Mouse (Mus musculus): ENCODE measurements around the gene Dnah2. TPM values are rescaled to one million over a fixed set of nuclear protein-coding genes. Genes with fewer than 3 reads are reported as not detected.

The Dnah2 gene
- total RNA-seq (2014; rRNA removed) (9.5 and 12.3 TPM in 2 replicates), polyA plus RNA-seq (2015; fragmentation: Nextera tagmentation; extraction: Ambion mirVana) (1.8 and 3.0 TPM in 2 replicates)

DNA sequence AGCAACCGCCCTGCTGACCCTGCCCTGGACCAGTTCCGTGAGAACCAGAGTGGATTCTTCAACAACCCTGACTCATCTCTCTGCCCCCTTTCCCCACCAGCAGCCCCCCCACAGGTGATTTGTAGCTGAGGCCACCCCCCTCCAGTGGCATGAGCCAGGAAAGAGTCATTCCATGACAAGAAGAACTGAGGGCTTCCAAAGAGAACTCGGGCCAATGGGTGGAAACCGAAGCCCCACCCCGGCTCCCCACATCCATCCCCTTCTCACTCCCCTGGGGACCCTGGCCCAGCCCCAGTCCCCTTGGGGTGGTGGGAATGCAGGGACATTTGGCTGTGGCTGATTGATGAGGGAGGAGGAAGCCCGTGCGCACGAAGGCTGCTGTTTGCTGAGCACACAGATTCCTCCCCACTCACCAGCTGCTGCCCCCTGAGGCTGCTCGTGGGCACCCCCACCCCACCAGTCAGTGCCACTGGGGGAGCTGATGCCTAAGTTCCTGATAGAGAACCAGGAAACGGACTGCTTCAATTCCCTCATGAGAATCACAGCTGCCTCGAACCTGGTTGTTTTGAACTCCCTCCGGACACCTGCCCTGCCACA lies at the start of gene Dnah2:
Dnah2 (minus strand) TSS at position 51 of the 597 bp plus-strand sequence.
- Histone ChIP-seq H3K4me3 (ENCODE audit: low read depth, low read length) (no peak within 1 kb of the TSS), H3K27me3 (ENCODE audit: insufficient read depth, low read length) (no peaks in the 10 kb centered on the region), H3K9ac (0 out of 2 replicates have a peak within 1 kb of the TSS, but pooled peaks have one; percentile 14), H3K27ac (ENCODE audit: low read depth, low read length) (peak within 1 kb of the TSS; percentile 98), H3K9me3 (ENCODE audit: low read length) (no peaks in the 10 kb centered on the region), H3K4me2 (ENCODE audit: low read depth) (no peak within 1 kb of the TSS; the same call in 1 of the 2 replicates), H3K36me3 (ENCODE audit: insufficient read depth) (no peaks in the 10 kb centered on the region), H3K4me1 (ENCODE audit: insufficient read depth) (peaks cover 65% of the 10 kb centered on the region)
- TF ChIP-seq CTCF (IDR thresholded peaks at IDR 0.05; ENCODE audit: low read depth), result peak; percentile 42
- 57% methylated on average over 12 of the region's 12 CpGs for WGBS
- ATAC-seq, result no peak
- no peak for DNase-seq

DNA sequence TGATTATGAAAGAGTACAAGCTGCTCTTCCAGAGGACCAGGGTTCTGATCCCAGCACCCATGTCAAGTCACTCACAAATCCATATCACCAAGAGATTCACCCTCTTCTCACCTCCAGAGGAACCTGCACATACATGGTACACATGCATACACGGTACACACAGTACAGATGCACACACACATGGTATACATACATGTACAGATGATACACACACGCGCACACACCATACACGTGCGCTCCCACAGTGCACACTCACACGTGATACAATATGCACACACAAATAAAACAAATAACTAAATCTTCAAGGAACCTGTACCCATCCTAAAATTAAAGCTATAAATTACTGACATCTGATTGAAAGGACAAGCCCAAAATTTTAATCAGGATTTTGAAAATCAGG lies 45.9 kb upstream of the Dnah2 start:
- DNase-seq, result no peak
- no peaks in the 10 kb centered on the region for H3K9me3 ChIP-seq (ENCODE audit: low read length)
- no peak for TF ChIP-seq CTCF (IDR thresholded peaks at IDR 0.05; ENCODE audit: low read depth)
- no peak overlapping the region for H3K27ac ChIP-seq (ENCODE audit: low read depth, low read length)
- WGBS, result 95% methylated on average over 6 of the region's 6 CpGs
- H3K9ac ChIP-seq, result no peak overlapping the region
- no peak overlapping the region for H3K4me2 ChIP-seq (ENCODE audit: low read depth)
- peaks cover 30% of the 10 kb centered on the region for H3K36me3 ChIP-seq (ENCODE audit: insufficient read depth)
- ATAC-seq, result no peak
- H3K27me3 ChIP-seq (ENCODE audit: insufficient read depth, low read length), result no peaks in the 10 kb centered on the region
- no peak overlapping the region for H3K4me3 ChIP-seq (ENCODE audit: low read depth, low read length)
- H3K4me1 ChIP-seq (ENCODE audit: insufficient read depth), result no peaks in the 10 kb centered on the region; the same call in 1 of the 2 replicates

DNA sequence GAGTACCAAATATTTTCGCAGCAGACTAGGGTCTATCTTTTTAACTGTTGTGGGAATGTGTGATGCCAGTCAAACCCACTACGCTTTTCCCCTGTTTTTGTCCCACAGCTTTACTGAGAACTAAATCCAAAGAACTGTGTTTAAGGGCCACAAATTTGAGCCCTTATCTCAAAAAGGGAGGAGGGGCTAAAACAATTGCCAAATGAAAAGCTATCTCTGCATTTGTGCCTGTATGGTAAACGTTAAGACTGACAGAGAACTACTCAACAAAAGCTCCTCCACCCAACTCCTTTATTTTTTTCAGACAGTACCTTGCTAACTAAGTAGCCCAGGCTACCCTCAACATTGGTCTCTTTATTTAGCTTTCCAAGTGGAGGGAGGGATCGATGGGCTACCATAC lies 43.9 kb upstream of the Dnah2 start:
- Histone ChIP-seq H3K27me3 (ENCODE audit: insufficient read depth, low read length) (no peaks in the 10 kb centered on the region), H3K4me1 (ENCODE audit: insufficient read depth) (no peaks in the 10 kb centered on the region), H3K9me3 (ENCODE audit: low read length) (no peaks in the 10 kb centered on the region), H3K4me2 (ENCODE audit: low read depth) (no peak overlapping the region), H3K27ac (ENCODE audit: low read depth, low read length) (peak overlapping the region; percentile 10; the same call in 1 of the 2 replicates), H3K36me3 (ENCODE audit: insufficient read depth) (peaks cover 44% of the 10 kb centered on the region), H3K4me3 (ENCODE audit: low read depth, low read length) (no peak overlapping the region), H3K9ac (no peak overlapping the region)
- ATAC-seq, result no peak
- DNase-seq, result no peak
- no peak for TF ChIP-seq CTCF (IDR thresholded peaks at IDR 0.05; ENCODE audit: low read depth)
- 72% methylated on average over 4 of the region's 4 CpGs for WGBS

DNA sequence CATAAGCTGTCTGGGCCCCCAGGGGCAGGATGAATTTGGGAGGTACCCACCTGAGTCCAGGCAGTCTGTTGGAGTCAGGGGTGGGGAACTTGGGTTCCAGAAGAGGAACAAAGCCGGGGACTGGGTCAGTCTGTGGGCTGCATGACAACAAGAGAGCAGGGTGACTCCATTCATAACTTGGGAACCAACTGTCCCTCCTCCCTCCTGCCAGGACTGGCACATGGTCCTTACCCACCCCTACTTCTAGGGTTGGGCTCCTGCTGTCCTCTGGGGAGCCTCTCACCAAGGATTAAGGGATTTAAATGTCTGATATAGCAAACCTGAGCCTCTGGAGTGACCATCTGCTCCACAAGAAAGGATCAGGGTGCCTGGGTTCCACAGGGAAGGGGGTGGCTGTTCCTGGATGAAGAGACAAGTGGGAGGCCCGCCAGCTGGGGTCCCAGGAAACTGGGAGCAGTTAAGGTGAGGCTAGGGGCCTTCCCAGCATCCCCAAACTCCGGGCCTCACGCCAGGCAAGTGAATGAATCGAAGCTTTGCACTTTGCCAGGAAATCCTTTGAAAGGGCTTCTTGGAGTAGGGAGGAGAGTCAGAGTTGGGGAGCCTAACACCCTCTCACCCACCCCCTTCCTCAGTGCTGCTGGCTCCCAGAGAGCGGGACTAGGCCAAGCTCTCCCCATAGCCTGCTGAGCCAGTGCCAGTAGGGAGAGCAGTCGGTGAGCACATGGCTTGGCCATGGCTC lies 43.2 kb upstream of the Dnah2 start:
- ATAC-seq (peak; percentile 95), DNase-seq (peak; percentile 77)
- TF ChIP-seq CTCF (IDR thresholded peaks at IDR 0.05; ENCODE audit: low read depth), result no peak
- Histone ChIP-seq H3K27ac (ENCODE audit: low read depth, low read length) (peak overlapping the region; percentile 62), H3K9ac (no peak overlapping the region), H3K36me3 (ENCODE audit: insufficient read depth) (peaks cover 51% of the 10 kb centered on the region), H3K4me1 (ENCODE audit: insufficient read depth) (no peaks in the 10 kb centered on the region), H3K27me3 (ENCODE audit: insufficient read depth, low read length) (no peaks in the 10 kb centered on the region), H3K4me2 (ENCODE audit: low read depth) (no peak overlapping the region), H3K4me3 (ENCODE audit: low read depth, low read length) (no peak overlapping the region), H3K9me3 (ENCODE audit: low read length) (no peaks in the 10 kb centered on the region)
- 28% methylated on average over 7 of the region's 7 CpGs for WGBS

DNA sequence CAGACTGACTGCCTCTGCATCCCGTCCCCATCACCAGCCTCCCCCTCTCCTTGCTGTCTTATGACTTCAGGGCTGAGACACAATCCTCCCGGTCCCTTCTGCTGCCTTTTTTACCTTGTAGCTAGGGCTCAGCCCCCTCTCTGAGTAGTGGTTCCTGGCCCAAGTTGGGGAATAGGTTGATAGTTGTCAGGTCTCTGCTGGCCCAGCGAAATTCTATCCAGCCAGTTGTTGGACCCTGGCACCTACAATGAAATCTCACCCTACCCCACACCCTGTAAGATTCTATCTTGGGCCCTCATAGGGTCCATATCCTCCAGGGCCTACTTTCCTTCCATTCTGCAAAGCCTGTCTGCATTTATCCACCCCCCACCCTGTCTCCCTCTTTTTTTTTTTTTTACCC lies 42.5 kb upstream of the Dnah2 start:
- Histone ChIP-seq H3K27me3 (ENCODE audit: insufficient read depth, low read length) (no peaks in the 10 kb centered on the region), H3K4me3 (ENCODE audit: low read depth, low read length) (no peak overlapping the region), H3K4me2 (ENCODE audit: low read depth) (no peak overlapping the region), H3K4me1 (ENCODE audit: insufficient read depth) (no peaks in the 10 kb centered on the region), H3K9me3 (ENCODE audit: low read length) (no peaks in the 10 kb centered on the region), H3K36me3 (ENCODE audit: insufficient read depth) (peaks cover 52% of the 10 kb centered on the region), H3K27ac (ENCODE audit: low read depth, low read length) (peak overlapping the region; percentile 62; the same call in 1 of the 2 replicates), H3K9ac (no peak overlapping the region)
- no peak for DNase-seq
- ATAC-seq, result no peak
- TF ChIP-seq CTCF (IDR thresholded peaks at IDR 0.05; ENCODE audit: low read depth), result no peak
- WGBS, result 92% methylated on average over 3 of the region's 3 CpGs

DNA sequence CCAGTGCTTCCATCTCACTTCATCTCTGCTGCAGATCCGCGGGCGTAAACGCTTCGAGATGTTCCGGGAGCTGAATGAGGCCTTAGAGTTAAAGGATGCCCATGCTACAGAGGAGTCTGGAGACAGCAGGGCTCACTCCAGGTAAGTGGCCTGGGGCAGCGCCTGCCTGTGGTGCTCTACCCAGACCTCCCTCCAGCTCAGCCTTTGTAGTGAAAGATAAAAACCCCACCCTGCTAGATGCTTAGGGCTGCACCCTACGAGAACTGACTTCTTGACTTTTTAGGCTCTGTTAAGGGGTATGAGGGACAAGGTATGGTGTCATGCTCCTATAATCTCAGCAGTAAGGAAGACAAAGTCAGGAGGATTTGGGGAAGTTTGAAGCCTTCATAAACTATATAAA lies 41.7 kb upstream of the Dnah2 start:
- DNase-seq, result no peak
- H3K4me2 ChIP-seq (ENCODE audit: low read depth), result no peak overlapping the region
- H3K9me3 ChIP-seq (ENCODE audit: low read length), result no peaks in the 10 kb centered on the region
- no peak overlapping the region for H3K9ac ChIP-seq
- no peaks in the 10 kb centered on the region for H3K27me3 ChIP-seq (ENCODE audit: insufficient read depth, low read length)
- H3K27ac ChIP-seq (ENCODE audit: low read depth, low read length), result no peak overlapping the region
- ATAC-seq, result no peak
- peaks cover 51% of the 10 kb centered on the region for H3K36me3 ChIP-seq (ENCODE audit: insufficient read depth)
- no peak overlapping the region for H3K4me3 ChIP-seq (ENCODE audit: low read depth, low read length)
- TF ChIP-seq CTCF (IDR thresholded peaks at IDR 0.05; ENCODE audit: low read depth), result no peak
- H3K4me1 ChIP-seq (ENCODE audit: insufficient read depth), result no peaks in the 10 kb centered on the region
- WGBS, result 96% methylated on average over 8 of the region's 8 CpGs

DNA sequence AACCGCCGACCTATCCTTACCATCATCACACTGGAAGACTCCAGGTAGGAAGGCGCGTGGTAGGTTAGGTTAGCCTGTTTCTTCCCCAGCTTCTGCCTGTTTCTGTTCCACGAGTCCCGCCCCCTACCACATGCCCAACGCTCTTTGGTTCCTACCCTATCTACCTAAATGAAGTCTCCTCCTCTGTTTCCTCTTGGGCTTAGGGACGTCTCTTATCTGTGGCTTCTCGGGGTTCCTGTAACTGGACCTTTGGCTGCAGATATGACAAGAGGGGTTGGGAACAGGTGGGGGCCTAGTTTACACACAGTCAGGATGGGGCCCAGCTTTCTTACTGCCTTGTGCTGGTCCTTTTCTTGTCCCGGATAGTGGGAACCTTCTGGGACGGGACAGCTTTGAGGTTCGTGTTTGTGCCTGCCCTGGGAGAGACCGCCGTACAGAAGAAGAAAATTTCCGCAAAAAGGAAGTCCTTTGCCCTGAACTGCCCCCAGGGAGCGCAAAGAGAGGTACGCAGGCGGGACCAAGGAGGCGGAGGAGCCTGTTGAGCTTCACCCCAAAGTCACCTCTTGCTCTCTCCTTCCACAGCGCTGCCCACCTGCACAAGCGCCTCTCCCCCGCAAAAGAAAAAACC lies 40.4 kb upstream of the Dnah2 start:
- TF ChIP-seq CTCF (IDR thresholded peaks at IDR 0.05; ENCODE audit: low read depth), result no peak
- WGBS, result 94% methylated on average over 22 of the region's 22 CpGs
- no peaks in the 10 kb centered on the region for H3K9me3 ChIP-seq (ENCODE audit: low read length)
- ATAC-seq (no peak), DNase-seq (no peak)
- no peak overlapping the region for H3K4me2 ChIP-seq (ENCODE audit: low read depth)
- H3K4me1 ChIP-seq (ENCODE audit: insufficient read depth), result no peaks in the 10 kb centered on the region
- H3K36me3 ChIP-seq (ENCODE audit: insufficient read depth), result peaks cover 46% of the 10 kb centered on the region
- no peaks in the 10 kb centered on the region for H3K27me3 ChIP-seq (ENCODE audit: insufficient read depth, low read length)
- no peak overlapping the region for H3K9ac ChIP-seq
- no peak overlapping the region for H3K27ac ChIP-seq (ENCODE audit: low read depth, low read length)
- H3K4me3 ChIP-seq (ENCODE audit: low read depth, low read length), result no peak overlapping the region
